Mouse (Mus musculus): ENCODE measurements at regions not wholly inside any gene's neighbourhood (a gene's known extent, or its start where the extent isn't known, plus 50 kb on each side); places are given as distances from the start of the nearest gene placed in this dataset.

DNA sequence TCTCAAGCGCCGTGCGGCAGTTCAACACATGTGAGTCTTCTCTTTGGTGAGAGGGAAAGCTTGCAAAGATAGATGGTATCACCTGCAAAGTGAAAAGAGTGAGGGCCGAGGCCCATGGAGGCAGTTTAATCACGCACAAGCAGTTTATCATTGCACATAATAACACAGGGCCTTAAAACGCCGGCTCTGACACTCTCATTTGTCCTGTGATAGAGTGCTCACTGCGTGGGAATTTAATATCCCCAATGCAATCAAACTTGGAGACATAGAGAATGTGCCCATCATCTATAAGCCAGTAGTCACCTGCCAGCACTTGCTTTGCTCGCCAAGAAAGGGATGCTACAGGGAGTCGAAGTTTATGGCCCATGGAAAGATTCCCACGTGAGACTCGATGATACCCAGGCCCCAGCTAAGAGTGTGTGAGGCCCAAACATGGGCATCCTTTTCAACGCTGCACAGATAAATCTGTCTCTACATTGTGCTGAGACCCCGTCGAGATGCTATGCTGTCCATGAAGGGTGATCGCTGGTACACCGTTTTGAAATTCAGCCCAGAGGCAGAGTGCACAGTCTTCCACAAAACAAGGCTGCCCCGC lies 182.6 kb downstream of the S1pr1 start:
- TF ChIP-seq GATA1 (IDR thresholded peaks at IDR 0.05; ENCODE audit: low read length), result no peak

DNA sequence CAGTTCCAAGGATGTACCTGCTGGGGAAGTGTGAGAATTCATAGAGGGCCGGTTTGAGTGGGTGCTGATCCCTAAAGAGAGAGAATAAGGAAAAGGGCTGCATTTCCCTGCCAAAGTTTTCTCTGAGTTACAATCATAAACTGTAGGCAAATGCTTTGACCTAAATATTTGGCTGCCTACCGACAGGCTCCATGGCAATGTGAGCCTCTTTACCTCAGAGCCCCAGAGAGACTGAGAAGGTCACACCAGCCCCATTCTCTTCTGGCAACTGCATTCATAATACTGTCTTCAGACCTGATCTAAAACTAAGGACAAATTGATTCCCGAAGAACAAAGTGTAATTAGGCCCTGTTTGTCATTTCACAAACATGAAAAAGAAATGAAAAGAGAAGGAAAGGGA lies 184.4 kb downstream of the S1pr1 start:
- no peak for TF ChIP-seq GATA1 (IDR thresholded peaks at IDR 0.05; ENCODE audit: low read length)

DNA sequence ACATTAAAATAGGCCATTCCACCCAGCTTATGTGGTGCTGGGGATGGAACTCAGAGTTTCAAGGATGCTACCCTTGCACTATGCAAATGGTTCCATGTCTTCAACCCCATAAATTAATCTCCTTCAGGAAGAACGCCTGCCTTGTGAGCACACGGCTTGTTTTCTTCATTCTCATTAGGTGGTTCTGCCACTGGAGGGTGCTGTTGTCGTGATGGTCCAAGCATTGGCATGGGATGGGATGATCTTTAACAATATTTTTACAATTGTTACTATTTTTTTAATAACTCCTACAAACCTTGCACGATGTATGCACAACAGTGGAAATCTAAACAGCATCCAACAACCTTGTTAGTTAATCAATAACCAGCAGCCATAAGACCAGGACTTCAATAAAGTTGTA lies 185.0 kb downstream of the S1pr1 start:
- no peak for TF ChIP-seq GATA1 (IDR thresholded peaks at IDR 0.05; ENCODE audit: low read length)

DNA sequence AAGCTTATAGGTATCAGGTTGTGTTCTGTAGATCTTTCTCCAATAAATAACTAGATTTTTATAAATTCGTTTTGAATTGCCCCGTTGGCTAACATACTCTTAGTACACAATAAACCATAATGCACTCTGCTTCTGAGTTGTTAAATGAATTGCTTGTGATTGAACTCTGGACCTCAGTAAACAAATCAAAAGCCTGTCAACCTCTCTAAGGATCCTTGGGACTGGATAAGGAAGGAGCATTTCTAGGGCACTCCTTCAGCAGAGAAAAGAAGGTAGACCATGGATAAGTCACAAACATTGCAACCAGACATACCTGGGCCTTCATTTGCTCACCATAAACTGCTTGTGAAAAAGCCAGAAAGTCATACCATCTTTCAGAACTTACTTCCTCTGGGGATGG lies 191.4 kb downstream of the S1pr1 start:
- TF ChIP-seq GATA1 (IDR thresholded peaks at IDR 0.05; ENCODE audit: low read length), result no peak

DNA sequence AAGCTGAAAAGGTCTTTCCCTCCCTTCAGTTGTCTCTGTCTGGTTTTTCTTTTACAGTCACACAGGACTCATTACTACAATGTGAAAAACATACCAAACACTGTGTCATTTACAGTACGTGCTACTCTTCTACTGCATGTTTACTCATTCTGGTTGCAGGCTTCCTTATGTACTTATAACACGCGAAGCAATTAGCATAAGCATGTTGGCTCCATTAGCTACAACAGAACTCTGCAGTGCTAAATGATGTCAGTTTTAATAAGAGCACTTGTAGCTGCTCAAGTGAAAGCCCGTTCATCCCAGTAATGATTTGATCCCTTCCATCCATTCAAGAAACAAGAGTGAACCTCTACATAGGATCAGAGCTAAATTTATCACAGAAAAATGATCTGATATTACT lies 199.2 kb downstream of the S1pr1 start:
- no peak for TF ChIP-seq GATA1 (IDR thresholded peaks at IDR 0.05; ENCODE audit: low read length)

DNA sequence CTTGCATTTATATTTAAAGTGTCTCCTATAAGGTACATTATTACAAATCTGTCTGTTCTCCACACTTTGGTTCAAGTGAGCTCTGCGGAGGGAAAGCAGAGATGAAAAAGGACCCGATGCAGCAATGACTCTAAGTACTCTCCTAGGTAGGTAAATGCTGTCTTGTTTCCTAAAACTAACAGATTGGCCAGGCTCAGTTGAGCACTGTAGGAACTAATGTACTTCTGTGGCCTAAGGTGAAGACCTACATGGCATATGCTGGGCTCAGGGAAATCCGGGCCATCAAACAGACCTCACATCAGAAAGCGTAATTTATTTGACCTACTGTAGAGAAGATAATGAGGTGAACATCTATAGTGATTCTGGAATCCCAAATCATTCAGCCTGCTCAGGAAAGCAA lies 205.2 kb downstream of the S1pr1 start:
- no peak for TF ChIP-seq GATA1 (IDR thresholded peaks at IDR 0.05; ENCODE audit: low read length)

DNA sequence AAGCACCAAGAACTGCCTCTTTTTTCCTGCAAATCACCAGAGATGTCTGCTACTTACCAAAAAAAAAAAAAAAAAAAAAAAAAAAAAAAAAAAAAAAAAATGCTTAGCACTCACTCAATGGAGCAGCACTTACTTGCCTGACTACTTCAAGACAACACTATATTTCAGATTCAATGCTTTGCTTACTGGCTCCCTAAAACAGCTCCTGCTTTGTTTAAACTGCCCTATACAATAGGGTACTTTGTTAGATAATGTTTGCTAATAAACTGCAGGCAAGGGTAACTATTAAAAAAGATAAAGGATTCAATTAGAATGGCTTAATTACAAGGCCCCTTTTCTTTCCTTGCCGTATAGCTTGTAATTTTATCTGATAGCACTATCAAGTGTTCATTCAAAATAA lies 217.5 kb downstream of the S1pr1 start:
- TF ChIP-seq GATA1 (IDR thresholded peaks at IDR 0.05; ENCODE audit: low read length), result no peak

DNA sequence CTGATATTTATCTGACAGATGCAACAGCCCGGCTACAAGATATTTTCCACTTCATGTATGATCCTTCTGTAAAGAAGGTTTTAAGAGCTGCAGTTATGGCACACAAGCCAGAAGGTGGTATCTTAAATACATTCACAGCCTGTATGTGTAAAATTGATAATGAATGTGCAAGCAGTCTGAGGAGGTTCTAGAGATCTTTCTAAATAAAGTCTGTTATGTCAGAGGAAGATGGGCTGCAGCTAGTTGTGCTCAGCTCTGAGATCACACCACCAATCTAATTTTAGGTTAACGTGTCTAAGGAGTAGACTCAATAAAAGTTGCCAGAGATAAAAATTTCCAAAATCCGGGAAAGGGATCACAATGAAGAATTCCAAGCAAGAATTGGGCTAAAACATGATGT lies 218.8 kb downstream of the S1pr1 start:
- TF ChIP-seq GATA1 (IDR thresholded peaks at IDR 0.05; ENCODE audit: low read length), result no peak

DNA sequence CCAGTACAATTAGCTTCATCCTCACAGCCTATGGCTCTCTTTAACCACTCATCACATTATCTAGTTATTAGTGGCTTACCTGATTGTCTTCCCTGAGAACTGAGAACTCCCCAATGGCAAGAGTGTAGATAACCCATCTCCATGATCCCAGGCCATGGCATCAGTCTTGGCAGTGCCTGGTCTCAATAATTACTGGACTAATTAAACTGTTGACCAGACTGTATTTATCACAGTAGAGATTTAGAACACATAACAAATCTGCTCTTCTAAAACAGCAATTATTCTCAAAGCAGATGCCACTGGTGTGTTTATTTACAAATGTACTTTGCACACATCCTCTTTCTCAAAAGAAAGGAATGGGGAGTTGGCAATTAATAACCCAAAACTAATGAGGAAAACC lies 219.2 kb downstream of the S1pr1 start:
- no peak for TF ChIP-seq GATA1 (IDR thresholded peaks at IDR 0.05; ENCODE audit: low read length)

DNA sequence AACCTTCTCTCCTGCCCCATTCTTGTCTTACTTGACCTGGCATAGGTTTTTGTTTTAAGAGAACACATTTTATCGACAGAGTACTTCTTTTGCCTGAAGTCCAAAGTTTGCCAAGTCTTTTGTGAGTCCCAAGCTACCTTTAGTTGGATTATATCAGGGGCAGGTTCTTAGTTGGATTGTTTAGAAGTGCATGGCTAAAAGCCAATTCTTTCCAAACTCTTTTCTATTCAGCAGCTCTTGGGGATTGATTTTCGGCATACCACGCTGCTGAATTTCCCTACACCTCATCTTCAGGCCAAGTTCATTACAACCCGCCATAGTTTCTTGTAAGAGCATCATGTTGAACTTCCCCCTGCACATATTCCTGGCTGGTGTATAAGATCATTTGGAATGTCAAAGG lies 245.9 kb downstream of the S1pr1 start:
- no peak for TF ChIP-seq GATA1 (IDR thresholded peaks at IDR 0.05; ENCODE audit: low read length)

DNA sequence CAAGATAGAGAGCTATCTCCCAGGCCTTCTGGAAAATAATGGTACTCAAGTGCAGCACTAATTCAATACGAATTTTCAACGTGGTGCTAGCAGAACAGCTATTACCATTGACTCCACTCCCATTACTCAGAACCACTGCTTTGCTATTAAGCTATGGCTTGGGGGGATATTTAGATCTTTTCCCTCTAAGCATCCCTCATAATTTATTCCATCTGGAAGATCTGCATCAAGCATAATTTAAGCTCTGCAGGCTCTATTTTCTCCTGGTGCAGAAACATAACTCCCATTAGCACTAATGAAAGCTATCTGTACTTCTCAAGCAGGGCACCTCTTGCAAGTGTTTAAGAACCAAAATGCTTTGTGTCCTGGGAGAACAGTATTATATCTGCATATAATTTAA lies 247.0 kb downstream of the S1pr1 start:
- TF ChIP-seq GATA1 (IDR thresholded peaks at IDR 0.05; ENCODE audit: low read length), result no peak

DNA sequence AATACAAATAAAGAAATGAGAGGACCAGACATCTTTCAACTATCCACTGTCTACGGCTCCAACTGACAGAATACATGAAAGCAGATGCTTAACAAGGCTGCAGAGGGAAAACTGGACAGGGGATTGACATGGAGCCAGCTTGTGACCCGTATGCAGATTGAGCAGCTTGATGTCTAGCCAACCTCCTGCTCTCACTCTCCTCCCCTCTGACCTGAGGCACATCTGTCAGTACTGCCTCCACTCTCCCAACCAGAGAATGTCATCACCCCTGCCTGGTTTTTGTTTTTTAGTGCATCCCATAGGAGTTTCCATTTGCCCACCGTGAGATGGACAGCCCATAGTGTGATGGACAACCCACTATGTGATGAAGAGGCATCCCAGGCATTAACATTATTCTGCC lies 252.2 kb downstream of the S1pr1 start:
- no peak for TF ChIP-seq GATA1 (IDR thresholded peaks at IDR 0.05; ENCODE audit: low read length)

Data from G1E-ER4 (cell line).